Mouse (Mus musculus) central nervous system, embryonic 11.5 days (tissue): ENCODE measurements around the gene Ric1. TPM values are rescaled to one million over a fixed set of nuclear protein-coding genes. Genes with fewer than 3 reads are reported as not detected.

ENCODE experiments used
- polyA plus RNA-seq: library from polyadenylated mRNA; depleted of rRNA; stranded (reverse); fragments of >200 nt; gene quantifications from 2 replicates; pipeline ENCODE4 v1.2.3, GENCODE M21; 2012; rRNA removed

Gene Ric1
- 19.6 and 30.5 TPM in 2 replicates for polyA plus RNA-seq

GRCm38 (mm10) chr19:29521637-29522435 lies at the start of gene Ric1:
TSS of gene Ric1 (plus strand) at chr19:29522282.

GRCm38 (mm10) chr19:29647651-29648549 lies 125.8 kb downstream of the Ric1 start, which contains the start of gene Ermp1:
TSS of gene Ermp1 (minus strand) at chr19:29648415.

Other genes starting within 250 kb of the Ric1 start
- gene Insl6, start 196.9 kb upstream of the Ric1 start, polyA plus RNA-seq = 3.3 and 4.0 TPM in 2 replicates
- gene Rln1, start 187.6 kb upstream of the Ric1 start, polyA plus RNA-seq = 0.43 and 0.54 TPM in 2 replicates
- gene Plgrkt, start 154.9 kb upstream of the Ric1 start, polyA plus RNA-seq = 25.4 and 38.4 TPM in 2 replicates
- gene Cd274, start 154.8 kb upstream of the Ric1 start, polyA plus RNA-seq = 0.60 and 0.86 TPM in 2 replicates
- not detected in 2 replicates for gene Pdcd1lg2, start 111.4 kb upstream of the Ric1 start, polyA plus RNA-seq
- 10.7 and 13.2 TPM in 2 replicates for gene Ermp1, start 126.1 kb downstream of the Ric1 start, polyA plus RNA-seq
- 0.09 and 0.14 TPM in 2 replicates for gene Mlana, start 175.5 kb downstream of the Ric1 start, polyA plus RNA-seq